Mouse (Mus musculus): ENCODE measurements at regions not wholly inside any gene's neighbourhood (a gene's known extent, or its start where the extent isn't known, plus 50 kb on each side); places are given as distances from the start of the nearest gene placed in this dataset.

- Histone ChIP-seq H3K4me1 (ENCODE audit: control insufficient read depth, insufficient read depth, low read length) (no peaks in the 10 kb centered on the region), H3K36me3 (ENCODE audit: control insufficient read depth, insufficient read depth, low read length) (no peaks in the 10 kb centered on the region), H3K27me3 (ENCODE audit: control insufficient read depth, insufficient read depth, low read length) (no peaks in the 10 kb centered on the region), H3K9ac (ENCODE audit: low read length) (no peak overlapping the region), H3K4me3 (ENCODE audit: low read depth, low read length) (no peak overlapping the region), H3K4me2 (no peak overlapping the region), H3K9me3 (ENCODE audit: control insufficient read depth, low read length) (no peaks in the 10 kb centered on the region), H3K27ac (ENCODE audit: low read depth, low read length) (no peak overlapping the region)
- WGBS, result 70% methylated on average over 1 of the region's 1 CpGs
- DNase-seq (ENCODE audit: low spot score, missing footprints), result no peak
- no peak for ATAC-seq (ENCODE audit: low FRiP score)
Observed at GRCm38 (mm10) chr12:93666799-93667198, 1817.8 kb upstream of the Sel1l start.

All from midbrain, embryonic 11.5 days (tissue).